Mouse (Mus musculus) adrenal gland, postnatal 36 days (tissue): ENCODE measurements around the gene Sox8. TPM values are rescaled to one million over a fixed set of nuclear protein-coding genes. Genes with fewer than 3 reads are reported as not detected.

Source experiments
- DNase-seq, 2 experiments: peaks; one replicate each; pipeline ENCODE4 v3.0.0; 2021; ENCODE audit warnings: mixed read lengths in 1 of 2
- long read RNA-seq, 2 experiments: library from polyadenylated mRNA; stranded (forward); transcript quantifications; one replicate each; pipeline ENCODE4 v2.0.0; 2021; ENCODE audit warnings: borderline sequencing depth in 2 of 2
- total RNA-seq, 2 experiments: library from RNA; stranded (reverse); gene quantifications; 2 replicates each; pipeline ENCODE4 v1.2.3; 2021

Sox8 gene
- 1 to 10 TPM; 1.3 to 2.5 TPM for total RNA-seq
- long read RNA-seq, experiment 1 = 0 reads
- long read RNA-seq, experiment 2 = 0 reads

DNA sequence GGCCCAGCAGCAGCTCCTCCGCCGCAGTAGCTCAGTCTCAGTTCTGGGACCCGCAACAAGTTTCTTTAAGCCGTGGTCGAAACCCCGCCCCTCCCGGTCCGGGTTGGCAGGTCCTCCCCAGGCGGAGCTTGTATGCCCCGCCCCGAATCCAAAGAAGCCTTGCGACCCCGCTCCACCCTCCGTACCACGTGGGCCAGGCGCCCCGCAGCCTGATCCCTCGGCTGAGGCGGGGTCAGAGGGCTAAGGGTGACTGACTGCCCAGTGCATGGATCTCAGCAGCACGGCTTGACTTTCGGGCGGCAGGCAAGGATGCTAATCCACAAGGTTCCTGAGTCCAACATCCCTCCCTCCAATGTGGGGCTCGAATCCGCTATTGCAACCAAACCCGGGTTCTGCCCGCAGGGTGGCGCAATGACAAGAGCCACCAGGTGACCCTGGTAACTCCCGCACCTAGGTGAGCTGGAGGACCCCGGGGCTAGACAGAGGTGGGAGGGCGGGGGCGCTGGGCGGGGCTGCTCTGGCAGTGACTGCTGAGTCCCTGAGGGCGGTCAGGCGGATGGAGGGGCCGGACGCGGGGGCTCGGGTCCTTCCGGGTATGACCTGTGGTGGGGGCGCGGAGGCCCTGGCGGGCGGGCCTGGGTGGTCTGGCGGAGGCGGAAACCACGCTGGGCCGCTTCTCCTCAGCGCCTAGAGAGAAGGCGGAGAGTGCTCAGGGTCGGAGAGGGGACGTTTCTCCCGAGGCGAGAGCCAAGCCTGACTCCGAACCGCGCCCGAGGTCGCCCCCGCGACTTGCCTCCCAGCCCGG lies at the start of gene Sox8:
TSS of gene Sox8 (minus strand) at position 39 of the 805 bp plus-strand sequence.
- DNase-seq = peak; percentile 80 to 88

- peak; percentile 42 to 56 for DNase-seq
Observed at GRCm38 (mm10) chr17:25618508-25619056, 48.1 kb upstream of the Sox8 start.

- no peak for DNase-seq
Observed at GRCm38 (mm10) chr17:25614723-25615510, 44.4 kb upstream of the Sox8 start.

GRCm38 (mm10) chr17:25613323-25613722 lies 42.8 kb upstream of the Sox8 start:
- DNase-seq = no peak

DNA sequence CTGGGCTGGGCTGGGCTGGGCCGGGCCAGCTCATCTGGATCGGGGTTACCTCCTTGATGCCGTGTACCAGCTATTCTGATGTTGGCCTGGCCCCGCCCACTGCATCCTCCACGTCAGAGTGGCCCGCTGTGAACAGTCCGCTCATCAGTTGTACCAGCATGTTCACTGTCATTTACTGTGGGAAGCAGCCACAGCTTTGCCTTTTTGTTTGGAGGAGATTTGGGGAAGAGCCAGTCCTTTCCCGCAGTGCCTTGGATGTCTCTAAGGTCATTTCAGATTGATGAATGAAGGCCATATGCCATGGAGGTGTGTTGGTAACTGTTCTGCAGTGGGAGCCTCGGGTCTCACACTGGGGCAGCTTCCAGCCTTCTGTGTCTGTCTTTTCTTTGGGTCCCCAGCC lies 42.1 kb upstream of the Sox8 start:
- DNase-seq = no peak

DNA sequence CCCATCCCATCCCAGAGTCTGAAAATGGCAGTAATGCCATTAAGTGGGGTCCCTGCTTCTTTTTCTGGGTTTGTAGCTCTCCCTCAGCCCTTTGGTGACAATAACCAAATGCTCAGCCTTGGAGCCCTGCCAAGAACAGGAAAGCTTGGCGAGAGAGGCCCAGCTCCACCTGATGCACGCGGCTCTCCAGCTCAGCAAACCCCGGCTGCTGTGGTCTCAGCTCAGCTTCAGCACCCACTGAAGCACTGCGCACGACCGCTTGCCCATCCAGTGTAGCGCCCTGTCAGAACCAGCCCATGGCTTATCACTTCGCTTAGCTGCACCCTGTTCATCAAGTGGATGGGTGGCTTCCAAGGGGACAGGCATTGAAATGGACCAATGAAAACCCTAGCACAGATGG lies 39.7 kb upstream of the Sox8 start:
- peak; percentile 43 to 62 for DNase-seq

DNA sequence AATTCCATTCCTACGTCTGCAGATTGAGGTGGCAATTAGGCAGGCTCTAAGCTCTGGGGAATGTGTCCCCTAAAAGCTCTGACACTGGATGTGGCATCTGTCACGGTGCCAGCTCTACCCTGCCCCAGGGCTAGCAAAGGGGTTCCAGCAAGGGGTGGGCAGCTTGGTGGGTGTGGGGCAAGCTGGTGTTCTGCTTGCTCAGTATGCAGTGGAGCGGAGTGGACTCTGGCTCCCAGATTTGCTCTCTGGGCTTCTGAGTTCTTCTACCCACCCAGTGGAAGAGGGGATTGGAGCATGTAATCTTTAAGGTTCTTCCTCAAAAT lies 39.0 kb upstream of the Sox8 start:
- no peak for DNase-seq

- DNase-seq = no peak
Observed at GRCm38 (mm10) chr17:25608821-25609505, 38.5 kb upstream of the Sox8 start.

DNA sequence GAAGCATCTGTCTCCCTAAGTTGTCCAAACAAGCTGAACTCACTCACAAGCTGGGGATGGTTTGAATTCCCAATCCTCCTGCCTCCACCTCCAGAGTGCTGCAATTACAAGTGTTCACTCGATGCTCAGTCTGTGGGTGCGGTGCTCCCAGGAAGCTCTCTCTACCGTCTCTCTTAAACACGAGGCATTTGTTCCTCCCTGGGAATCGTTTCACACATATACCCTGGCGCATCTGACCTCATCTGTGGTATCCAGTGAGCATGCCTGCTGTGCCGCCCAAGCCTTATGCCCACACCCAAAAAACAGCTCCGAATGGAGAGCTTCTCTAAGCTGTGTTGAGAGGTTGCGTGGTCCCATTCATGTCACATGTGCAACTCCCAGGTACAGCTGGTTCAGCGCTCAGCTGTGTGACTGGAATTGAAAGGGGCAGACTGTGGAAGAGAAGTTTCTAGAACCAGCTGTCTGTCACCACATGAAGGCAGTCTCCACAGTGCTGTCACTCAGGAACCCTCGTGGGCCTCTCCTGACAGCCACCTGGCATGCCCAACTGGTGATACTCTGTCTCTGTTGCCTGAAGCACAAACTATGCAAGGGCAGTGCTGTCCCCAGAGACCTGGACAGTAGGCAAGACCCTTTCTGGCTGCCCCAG lies 37.8 kb upstream of the Sox8 start:
- no peak for DNase-seq

GRCm38 (mm10) chr17:25604234-25604633 lies 33.7 kb upstream of the Sox8 start:
- DNase-seq = no peak

GRCm38 (mm10) chr17:25602366-25602765 lies 31.9 kb upstream of the Sox8 start:
- DNase-seq = no peak

DNA sequence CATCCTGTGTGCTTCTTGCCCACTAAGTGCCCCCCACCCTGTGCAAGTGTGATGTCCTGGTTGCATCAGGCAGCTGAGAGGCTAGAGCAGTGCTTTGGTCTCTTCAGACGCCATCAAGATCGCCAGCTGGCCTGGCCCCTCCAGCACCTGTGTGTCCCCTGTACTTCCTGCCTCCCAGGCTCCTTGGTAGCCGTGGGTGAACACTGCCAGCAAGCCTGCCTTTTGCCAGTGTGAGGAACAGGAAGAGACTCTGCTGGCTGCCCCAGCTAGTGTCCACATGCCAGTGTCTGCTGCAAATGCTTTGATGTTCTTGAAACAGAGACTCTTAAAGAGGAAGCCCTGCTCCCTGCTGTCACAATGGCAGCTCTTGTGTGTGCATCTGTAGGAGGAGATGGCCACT lies 27.1 kb upstream of the Sox8 start:
- DNase-seq = no peak

DNA sequence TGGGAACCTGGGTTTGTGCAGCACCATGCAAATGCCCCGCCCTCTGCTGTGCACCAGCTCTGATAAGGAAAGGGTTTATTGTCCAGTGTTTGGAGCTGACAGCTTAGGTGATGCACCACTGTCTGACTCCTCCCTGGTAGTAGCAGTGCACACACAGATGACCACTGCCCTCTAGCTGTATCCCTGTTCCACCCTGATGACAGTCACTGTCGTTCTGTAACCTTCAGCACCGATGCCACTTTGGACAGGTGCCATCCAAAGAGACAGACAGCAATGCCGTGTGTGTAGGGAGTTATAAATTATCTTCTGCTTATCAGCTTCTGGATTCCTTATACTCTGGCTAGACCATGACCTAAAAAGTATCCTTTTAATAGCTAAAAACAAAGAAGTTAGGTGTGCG lies 25.0 kb upstream of the Sox8 start:
- peak; percentile 68 to 80 for DNase-seq

DNA sequence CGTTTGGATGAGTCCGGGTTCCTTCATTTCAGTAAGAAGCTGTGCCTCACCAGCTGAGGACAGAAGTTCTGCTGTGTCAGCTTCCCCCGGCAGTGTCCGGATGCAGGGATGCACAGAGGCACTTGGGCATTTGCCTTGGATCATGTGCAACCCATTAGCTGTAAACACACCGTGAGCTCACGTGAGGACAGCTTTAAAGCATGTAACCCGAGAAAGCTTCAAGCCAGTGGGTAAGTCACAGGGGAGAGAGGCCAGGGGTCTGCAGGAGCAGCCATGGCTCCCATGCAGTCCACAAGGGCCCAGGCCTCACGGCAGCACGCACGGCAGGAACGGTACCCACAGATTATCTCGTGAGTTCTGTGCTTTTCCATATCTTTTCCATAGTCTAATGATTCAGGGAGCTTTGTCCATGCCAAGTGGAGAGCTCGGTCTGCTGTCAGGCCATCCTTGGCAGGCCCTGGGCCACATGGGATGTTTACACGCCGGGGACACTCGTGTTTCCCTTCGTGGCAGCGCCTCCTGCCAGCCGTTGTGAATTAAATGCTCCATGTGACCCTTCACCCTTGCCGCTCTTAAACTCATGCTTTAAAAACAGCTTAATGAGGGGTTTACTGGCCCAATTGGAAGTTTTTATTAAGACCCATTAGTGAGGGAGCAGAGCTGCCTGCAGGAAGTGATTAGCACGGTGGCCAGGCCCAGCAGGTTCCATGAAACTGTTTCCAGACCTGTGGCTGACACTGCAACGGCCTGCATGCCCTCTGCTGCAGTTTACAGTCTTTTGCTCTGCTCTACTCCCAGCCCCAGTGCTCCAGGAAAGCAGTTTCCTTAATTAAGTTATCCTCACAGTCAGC lies 23.1 kb upstream of the Sox8 start:
- DNase-seq = no peak

DNA sequence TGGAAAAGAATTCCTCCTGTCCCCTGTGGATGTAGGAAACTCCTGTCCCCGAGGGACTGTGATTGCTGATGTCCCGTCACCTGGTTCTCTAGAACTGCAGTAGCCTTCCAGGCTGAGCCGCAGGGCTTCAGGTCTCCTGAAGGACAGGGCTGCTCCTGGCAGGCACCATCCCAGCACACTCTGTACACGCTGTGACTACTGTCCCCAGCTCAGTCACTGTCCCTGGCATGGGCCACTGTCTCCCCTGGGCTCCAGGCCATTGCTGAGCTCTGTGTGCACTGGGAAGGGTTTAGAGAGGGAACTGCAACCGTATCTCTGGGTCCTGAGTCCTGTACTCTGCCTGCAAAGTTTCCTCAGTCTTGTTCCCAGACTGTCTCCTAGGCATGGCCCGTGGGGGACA lies 21.9 kb upstream of the Sox8 start:
- no peak for DNase-seq

DNA sequence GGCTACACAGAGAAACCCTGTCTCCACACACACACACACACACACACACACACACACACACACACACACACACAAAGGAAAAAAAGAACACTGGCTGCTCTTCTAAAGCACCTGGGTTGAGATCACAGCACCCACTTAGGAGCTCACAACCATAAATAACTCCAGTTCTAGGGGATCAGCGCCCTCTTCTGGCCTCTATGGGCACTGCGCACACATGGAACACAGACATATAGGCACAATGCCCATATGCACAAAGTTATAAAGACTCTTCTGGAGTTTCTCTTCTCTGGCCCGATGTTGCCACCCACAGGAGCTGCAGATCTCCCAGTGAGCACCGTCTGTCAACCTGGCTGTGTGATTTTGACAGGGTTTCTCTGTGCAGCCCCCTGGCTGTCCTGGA lies 20.5 kb upstream of the Sox8 start:
- no peak for DNase-seq

DNA sequence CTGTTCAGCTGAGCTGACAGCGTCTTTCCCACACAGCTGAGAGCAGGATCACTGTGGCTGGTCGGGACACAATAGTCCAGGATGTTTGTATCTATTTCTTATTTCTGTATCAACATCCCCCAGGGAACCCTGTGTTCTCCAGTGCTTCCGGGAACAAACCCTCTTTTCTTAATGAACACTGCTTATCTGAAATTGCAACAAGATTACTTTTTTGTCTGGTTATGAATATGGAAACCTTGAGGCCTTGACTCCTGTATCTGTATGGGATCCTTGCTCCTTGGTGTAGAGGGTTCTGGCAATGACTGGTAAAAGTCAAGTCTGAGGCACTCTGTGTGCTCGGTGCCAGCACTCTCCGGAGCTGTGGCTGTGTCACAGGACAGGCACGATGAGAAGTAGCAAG lies 19.6 kb upstream of the Sox8 start:
- DNase-seq = no peak

DNA sequence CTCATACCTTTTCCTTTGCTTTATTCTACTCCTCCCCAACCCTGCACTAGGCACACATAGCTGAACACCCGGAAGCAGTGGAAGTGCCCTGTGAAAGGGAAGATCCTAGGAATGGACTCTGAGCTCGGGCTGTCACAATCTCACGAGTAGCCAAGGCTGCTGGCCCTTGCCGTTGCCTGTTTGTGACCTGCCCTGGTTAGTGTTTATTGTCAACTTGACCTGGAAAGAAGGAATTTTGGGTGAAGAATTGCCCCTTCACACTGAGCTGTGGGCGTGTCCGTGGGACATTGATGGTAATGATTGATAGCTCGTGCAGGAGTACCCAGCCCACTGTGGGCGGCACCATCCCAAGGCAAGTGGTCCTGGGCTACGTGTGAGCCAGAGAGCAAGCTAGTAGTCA lies 14.2 kb upstream of the Sox8 start:
- DNase-seq = no peak

- no peak for DNase-seq
Observed at GRCm38 (mm10) chr17:25583858-25584257, 13.4 kb upstream of the Sox8 start.

- no peak for DNase-seq
Observed at GRCm38 (mm10) chr17:25583099-25583498, 12.6 kb upstream of the Sox8 start.

DNA sequence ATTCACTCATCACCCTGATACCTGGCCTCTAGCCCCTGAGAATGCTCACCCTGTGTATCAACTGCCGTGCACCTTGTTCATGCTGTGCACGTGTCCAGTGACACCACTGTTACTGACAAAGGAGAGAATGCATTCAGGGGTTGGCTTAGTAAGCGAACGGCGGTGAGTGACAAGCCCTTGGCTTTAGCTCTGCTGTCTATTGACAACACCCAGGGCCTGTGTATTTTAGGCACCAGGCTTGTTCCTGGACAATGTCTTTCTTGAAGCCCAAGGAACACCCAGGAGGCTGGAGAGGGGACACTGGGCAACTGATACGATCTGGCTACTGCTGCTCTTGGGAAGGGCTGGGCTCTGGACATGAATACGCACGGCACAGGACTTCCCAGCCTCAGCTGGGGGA lies 11.6 kb upstream of the Sox8 start:
- no peak for DNase-seq
